Mouse (Mus musculus) CH12.LX (cell line): ENCODE results near the gene Irf2.

Experiments used
- CHD2 ChIP-seq: IDR thresholded peaks from 2 replicates; pipeline ENCODE4 v1.6.1; 2011; ENCODE audit warnings: low read length, improper control_type of control experiment
- CTCF ChIP-seq, 2 experiments: IDR thresholded peaks in 1 of 2; conservative IDR thresholded peaks in 1 of 2; 2 replicates each; pipeline ENCODE4 v1.5.1; 2011 to 2012; ENCODE audit warnings: low read depth in 2 of 2, low read length in 2 of 2, improper control_type of control experiment in 1 of 2, inconsistent platforms in 1 of 2, mild to moderate bottlenecking in 1 of 2, moderate library complexity in 1 of 2
- E2F4 ChIP-seq: IDR thresholded peaks from 2 replicates; pipeline ENCODE4 v1.6.1; 2011; ENCODE audit warnings: low read depth, low read length, improper control_type of control experiment; ENCODE audit not compliant: insufficient replicate concordance
- GABPA ChIP-seq: IDR thresholded peaks from 2 replicates; pipeline ENCODE4 v1.6.1; 2012; ENCODE audit warnings: low read depth, low read length, improper control_type of control experiment, inconsistent platforms; ENCODE audit not compliant: insufficient replicate concordance
- KAT2A ChIP-seq: IDR thresholded peaks from 2 replicates; pipeline ENCODE4 v1.6.1; 2012; ENCODE audit warnings: low read length, improper control_type of control experiment, inconsistent platforms; ENCODE audit not compliant: insufficient replicate concordance
- MAFK ChIP-seq: IDR thresholded peaks from 2 replicates; pipeline ENCODE4 v1.6.1; 2011; ENCODE audit warnings: low read length, improper control_type of control experiment; ENCODE audit not compliant: insufficient replicate concordance
- MYC ChIP-seq: IDR thresholded peaks from 2 replicates; pipeline ENCODE4 v1.6.1; 2011; ENCODE audit warnings: low read depth, mild to moderate bottlenecking, improper control_type of control experiment, low read length
- POLR2A ChIP-seq: IDR thresholded peaks from 2 replicates; pipeline ENCODE4 v1.6.1; 2011; ENCODE audit warnings: low read depth, mild to moderate bottlenecking, improper control_type of control experiment, low read length
- TCF12 ChIP-seq: IDR thresholded peaks from 2 replicates; pipeline ENCODE4 v1.6.1; 2014; ENCODE audit warnings: low read depth, mild to moderate bottlenecking, inconsistent platforms, low read length, improper control_type of control experiment
- ZKSCAN1 ChIP-seq: IDR thresholded peaks from 2 replicates; pipeline ENCODE4 v1.6.1; 2012; ENCODE audit warnings: low read depth, inconsistent platforms, low read length, improper control_type of control experiment, borderline replicate concordance
- ZNF384 ChIP-seq: IDR thresholded peaks from 2 replicates; pipeline ENCODE4 v1.6.1; 2012; ENCODE audit warnings: low read depth, low read length, improper control_type of control experiment, inconsistent platforms

GRCm38 (mm10) chr8:46750566-46750965 lies 11.0 kb downstream of the Irf2 start:
- no peak for TF ChIP-seq E2F4
- TF ChIP-seq TCF12: no peak
- no peak for TF ChIP-seq ZNF384
- TF ChIP-seq KAT2A: no peak
- TF ChIP-seq MAFK: no peak
- TF ChIP-seq CTCF (conservative IDR thresholded peaks at IDR 0.05 in 1 of 2, IDR thresholded peaks at IDR 0.05 in 1 of 2; ENCODE audit: low read depth in 2 of 2, low read length in 2 of 2): no peak
- no peak for TF ChIP-seq POLR2A
- no peak for TF ChIP-seq ZKSCAN1
- TF ChIP-seq CHD2: no peak
- TF ChIP-seq MYC: no peak
- TF ChIP-seq GABPA: no peak
